Mouse (Mus musculus): ENCODE results near the gene Mrps33. TPM values are rescaled to one million over a fixed set of nuclear protein-coding genes. Genes with fewer than 3 reads are reported as not detected.

Gene Mrps33
- polyA plus RNA-seq, 1 experiment, result 6.2 TPM

- no peak for TF ChIP-seq GATA1 (IDR thresholded peaks at IDR 0.05; ENCODE audit: low read length)
These were observed 24.8 kb downstream of the Mrps33 start for GRCm38 (mm10) chr6:39785944-39786343.

DNA sequence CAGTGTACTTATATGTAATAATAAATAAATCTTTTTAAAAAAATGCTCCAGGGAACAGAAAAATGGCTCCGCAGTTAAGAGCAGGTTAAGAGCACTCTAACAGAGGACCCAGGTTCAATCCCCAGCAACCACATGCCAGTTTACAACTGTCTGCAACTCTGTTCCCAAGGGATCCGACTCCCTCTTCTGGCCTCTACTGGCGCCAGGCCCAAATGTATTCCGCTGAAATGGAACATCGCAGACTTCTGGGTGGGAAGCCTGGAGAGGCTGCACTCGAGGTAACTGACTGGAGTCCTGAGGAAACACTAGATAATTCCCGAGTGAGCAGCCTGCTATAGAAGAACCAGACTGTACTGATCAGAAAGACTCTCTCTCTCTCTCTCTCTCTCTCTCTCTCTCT is 27.3 kb downstream of the Mrps33 start:
- no peak for TF ChIP-seq GATA1 (IDR thresholded peaks at IDR 0.05; ENCODE audit: low read length)

- TF ChIP-seq GATA1 (IDR thresholded peaks at IDR 0.05; ENCODE audit: low read length), result no peak
These were observed 28.2 kb downstream of the Mrps33 start for GRCm38 (mm10) chr6:39782618-39783017.

DNA sequence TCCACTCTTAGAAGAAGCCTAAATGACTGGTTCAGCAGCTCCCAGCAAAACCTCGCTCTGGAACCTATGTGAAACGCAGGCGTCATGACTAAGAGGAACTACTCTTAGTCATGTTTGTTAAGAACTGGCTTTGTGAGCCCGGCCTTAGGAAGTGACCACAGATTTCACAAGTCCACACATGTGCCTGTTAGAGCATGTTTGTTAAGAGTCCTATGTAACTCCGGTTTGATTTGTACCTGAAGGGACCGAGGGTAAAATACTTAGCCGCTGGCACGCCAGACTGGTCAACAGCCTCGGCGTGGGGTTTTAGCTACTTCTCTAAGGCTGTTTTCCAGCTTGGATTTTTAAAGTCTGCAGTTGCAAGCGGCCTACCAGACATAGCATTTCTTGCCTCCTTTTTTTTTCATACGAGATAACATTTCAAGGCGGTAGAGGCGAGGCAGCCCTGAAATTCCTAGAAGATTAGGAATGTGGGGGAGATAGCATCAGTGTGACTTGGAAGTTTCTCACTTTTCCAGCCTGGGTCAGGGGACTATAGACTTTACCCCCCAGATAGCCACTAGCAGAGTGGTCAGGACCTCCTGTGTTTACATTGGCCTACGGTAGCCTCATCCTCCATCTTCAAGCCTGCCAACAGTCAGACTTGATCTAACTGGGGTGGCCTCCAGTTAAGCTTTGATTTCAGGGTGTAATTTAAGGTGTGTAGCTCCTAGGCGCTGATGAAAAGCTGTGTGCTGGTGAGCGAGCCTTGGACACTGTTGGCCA is 28.8 kb downstream of the Mrps33 start:
- no peak for TF ChIP-seq GATA1 (IDR thresholded peaks at IDR 0.05; ENCODE audit: low read length)

GRCm38 (mm10) chr6:39780857-39781666 is 29.7 kb downstream of the Mrps33 start:
- TF ChIP-seq GATA1 (IDR thresholded peaks at IDR 0.05; ENCODE audit: low read length), result no peak

DNA sequence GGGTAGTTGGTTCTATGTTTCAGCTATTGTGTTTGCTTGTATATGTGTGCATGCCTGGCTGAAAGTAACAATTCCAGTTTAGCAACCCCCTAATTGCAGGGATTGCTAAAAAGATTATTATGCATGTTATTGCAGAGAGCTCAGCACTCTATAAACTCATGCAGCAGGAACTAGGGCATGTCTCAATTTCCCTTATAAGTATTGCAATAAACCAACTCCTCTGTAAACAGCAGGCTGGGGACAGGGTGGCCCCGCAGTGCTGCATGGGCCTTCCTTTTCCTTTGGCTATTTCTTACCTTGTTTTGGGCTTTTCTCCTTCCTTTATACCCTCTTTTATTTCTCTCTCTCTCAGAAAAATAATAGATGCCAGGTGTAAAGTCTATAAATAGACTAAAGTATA is 32.3 kb downstream of the Mrps33 start:
- no peak for TF ChIP-seq GATA1 (IDR thresholded peaks at IDR 0.05; ENCODE audit: low read length)

- no peak for TF ChIP-seq GATA1 (IDR thresholded peaks at IDR 0.05; ENCODE audit: low read length)
These were observed 34.5 kb downstream of the Mrps33 start for GRCm38 (mm10) chr6:39776275-39776674.

GRCm38 (mm10) chr6:39775029-39775428 is 35.8 kb downstream of the Mrps33 start:
- TF ChIP-seq GATA1 (IDR thresholded peaks at IDR 0.05; ENCODE audit: low read length), result no peak

- TF ChIP-seq GATA1 (IDR thresholded peaks at IDR 0.05; ENCODE audit: low read length), result no peak
These were observed 53.6 kb downstream of the Mrps33 start for GRCm38 (mm10) chr6:39757229-39757628.

Other genes starting within 250 kb of the Mrps33 start
- gene Adck2, start 237.1 kb downstream of the Mrps33 start, polyA plus RNA-seq (2012), result 10.9 and 12.2 TPM in 2 replicates
- not detected in 2 replicates for gene Gm42420, start 225.2 kb downstream of the Mrps33 start, polyA plus RNA-seq (2012)
- gene Ndufb2, start 218.4 kb downstream of the Mrps33 start, polyA plus RNA-seq (2012), result 226 and 271 TPM in 2 replicates
- gene Braf, start 85.5 kb downstream of the Mrps33 start, polyA plus RNA-seq (2012), result 1.6 and 2.2 TPM in 2 replicates
- not detected in 2 replicates for gene Tmem178b, start 62.3 kb upstream of the Mrps33 start, polyA plus RNA-seq (2012)

Data from G1E-ER4 (cell line).